8 mouse cellular contexts compared by ENCODE assay signal in the genomic region with DNA sequence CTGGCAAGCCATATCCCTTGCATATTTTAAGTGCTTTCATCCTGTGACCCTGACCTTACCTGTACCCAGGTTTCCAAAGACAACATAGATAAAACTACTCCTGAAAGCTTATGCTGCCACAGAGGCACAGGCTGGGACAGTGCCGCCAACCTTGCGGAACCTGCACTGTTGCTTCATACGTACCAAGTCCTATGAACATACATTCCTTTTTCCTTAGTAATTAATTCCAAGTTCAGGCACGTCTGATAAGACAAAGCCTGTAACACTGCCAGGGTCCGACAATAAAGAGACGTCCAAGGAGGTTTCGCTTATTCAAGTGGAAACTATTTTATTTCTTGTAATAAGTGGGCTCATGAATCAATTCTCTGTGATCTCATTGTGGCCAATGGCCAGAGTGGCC.
DNase-seq lines count a peak whose midpoint lies in the region; ATAC-seq and TF ChIP-seq lines count a peak whose summit lies in the region.

No protein-coding gene starts in this region.

- no peak overlapping the region for H3K9ac ChIP-seq in heart, embryonic 13.5 days
- no peak overlapping the region for H3K9ac ChIP-seq in liver, embryonic 14.5 days (replicated peaks)
- H3K9ac ChIP-seq in midbrain, embryonic 11.5 days (ENCODE audit: low read length) = no peak overlapping the region

- H3K4me3 ChIP-seq in heart, embryonic 13.5 days = no peak overlapping the region
- H3K4me3 ChIP-seq in liver, embryonic 14.5 days (ENCODE audit: insufficient read depth in 1 of 2, low read depth in 2 of 2, low read length in 2 of 2) = no peak overlapping the region
- H3K4me3 ChIP-seq in midbrain, embryonic 11.5 days (ENCODE audit: low read depth, low read length) = no peak overlapping the region
- no peak overlapping the region for H3K4me3 ChIP-seq in hindbrain, embryonic 10.5 days

- H3K4me2 ChIP-seq in heart, embryonic 13.5 days = peak overlapping the region; percentile 49
- H3K4me2 ChIP-seq in liver, embryonic 14.5 days (ENCODE audit: low read depth) = no peak overlapping the region
- H3K4me2 ChIP-seq in midbrain, embryonic 11.5 days = no peak overlapping the region

- WGBS in heart, embryonic 13.5 days = 27% methylated on average over 7 of the region's 7 CpGs
- WGBS in liver, embryonic 14.5 days (ENCODE audit: insufficient replicate concordance) = 60% methylated on average over 7 of the region's 7 CpGs
- 54% methylated on average over 7 of the region's 7 CpGs for WGBS in midbrain, embryonic 11.5 days
- WGBS in hindbrain, embryonic 10.5 days = 55% methylated on average over 7 of the region's 7 CpGs

- no peaks in the 10 kb centered on the region for H3K27me3 ChIP-seq in heart, embryonic 13.5 days (replicated peaks)
- H3K27me3 ChIP-seq in liver, embryonic 14.5 days (ENCODE audit: control insufficient read depth, insufficient read depth, low read length) = no peaks in the 10 kb centered on the region
- no peaks in the 10 kb centered on the region for H3K27me3 ChIP-seq in midbrain, embryonic 11.5 days (ENCODE audit: control insufficient read depth, insufficient read depth, low read length)
- H3K27me3 ChIP-seq in hindbrain, embryonic 10.5 days (ENCODE audit: insufficient read depth, poor library complexity, severe bottlenecking) = no peaks in the 10 kb centered on the region

- H3K4me1 ChIP-seq in heart, embryonic 13.5 days = peaks cover 20% of the 10 kb centered on the region
- no peaks in the 10 kb centered on the region; a peak in 1 of 4 replicates for H3K4me1 ChIP-seq in liver, embryonic 14.5 days (replicated peaks; ENCODE audit: control insufficient read depth in 2 of 2, insufficient read depth in 2 of 2, low read length in 1 of 2)
- peaks cover 2% of the 10 kb centered on the region; the same call in 1 of the 2 replicates for H3K4me1 ChIP-seq in midbrain, embryonic 11.5 days (ENCODE audit: control insufficient read depth, insufficient read depth, low read length)
- H3K4me1 ChIP-seq in hindbrain, embryonic 10.5 days (replicated peaks) = peaks cover 9% of the 10 kb centered on the region

- peak; percentile 71 for DNase-seq in urinary bladder, postnatal 14 days (ENCODE audit: low spot score)
- DNase-seq in urinary bladder, adult 2 months (ENCODE audit: low spot score) = no peak
- no peak for DNase-seq in liver, embryonic 14.5 days (ENCODE audit: low read depth in 3 of 3, low spot score in 3 of 3)
- DNase-seq in midbrain, embryonic 11.5 days (ENCODE audit: low spot score, missing footprints) = no peak
- DNase-seq in hindbrain, embryonic 10.5 days (ENCODE audit: low spot score) = no peak
- no peak for DNase-seq in right cerebral cortex, postnatal 14 days

- peak overlapping the region; percentile 62 for H3K27ac ChIP-seq in heart, embryonic 13.5 days (replicated peaks)
- H3K27ac ChIP-seq in liver, embryonic 14.5 days = no peak overlapping the region
- no peak overlapping the region for H3K27ac ChIP-seq in midbrain, embryonic 11.5 days (ENCODE audit: low read depth, low read length)
- H3K27ac ChIP-seq in hindbrain, embryonic 10.5 days = no peak overlapping the region; the same call in 1 of the 2 replicates

- no peak for ATAC-seq in heart, embryonic 13.5 days (ENCODE audit: extremely low read depth, insufficient number of reproducible peaks, low FRiP score, low TSS enrichment)
- ATAC-seq in liver, embryonic 14.5 days (ENCODE audit: insufficient read depth) = peak; percentile 37; the same call in 1 of the 2 replicates
- no peak for ATAC-seq in midbrain, embryonic 11.5 days (ENCODE audit: low FRiP score)
- ATAC-seq in granulocyte monocyte progenitor cell, adult 5-6 weeks (replicated peaks; ENCODE audit: poor library complexity, severe bottlenecking) = no peak

- H3K9me3 ChIP-seq in heart, embryonic 13.5 days = no peaks in the 10 kb centered on the region
- H3K9me3 ChIP-seq in liver, embryonic 14.5 days (ENCODE audit: control insufficient read depth, low read length) = no peaks in the 10 kb centered on the region
- no peaks in the 10 kb centered on the region for H3K9me3 ChIP-seq in midbrain, embryonic 11.5 days (ENCODE audit: control insufficient read depth, low read length)
- no peaks in the 10 kb centered on the region for H3K9me3 ChIP-seq in hindbrain, embryonic 10.5 days

- TF ChIP-seq EP300 in liver, embryonic 14.5 days (IDR thresholded peaks at IDR 0.05; ENCODE audit: low read depth) = no peak

- TF ChIP-seq CTCF in liver, embryonic 14.5 days (IDR thresholded peaks at IDR 0.05; ENCODE audit: low read depth) = no peak

- H3K36me3 ChIP-seq in heart, embryonic 13.5 days = no peaks in the 10 kb centered on the region
- H3K36me3 ChIP-seq in liver, embryonic 14.5 days (replicated peaks; ENCODE audit: control insufficient read depth, insufficient read depth, low read depth) = no peaks in the 10 kb centered on the region
- no peaks in the 10 kb centered on the region for H3K36me3 ChIP-seq in midbrain, embryonic 11.5 days (ENCODE audit: control insufficient read depth, insufficient read depth, low read length)
- H3K36me3 ChIP-seq in hindbrain, embryonic 10.5 days = no peaks in the 10 kb centered on the region
